Mouse (Mus musculus) CH12F3 (cell line): ENCODE data around the gene Fstl5.

ENCODE experiments used
- in situ Hi-C: fragments of 300-500 bp; cut with MboI; formaldehyde crosslinking; loops from 2 replicates; pipeline ENCODE4 v1.14.3; 2020; ENCODE audit warnings: low sequenced_read_pairs

Fstl5 gene

DNA sequence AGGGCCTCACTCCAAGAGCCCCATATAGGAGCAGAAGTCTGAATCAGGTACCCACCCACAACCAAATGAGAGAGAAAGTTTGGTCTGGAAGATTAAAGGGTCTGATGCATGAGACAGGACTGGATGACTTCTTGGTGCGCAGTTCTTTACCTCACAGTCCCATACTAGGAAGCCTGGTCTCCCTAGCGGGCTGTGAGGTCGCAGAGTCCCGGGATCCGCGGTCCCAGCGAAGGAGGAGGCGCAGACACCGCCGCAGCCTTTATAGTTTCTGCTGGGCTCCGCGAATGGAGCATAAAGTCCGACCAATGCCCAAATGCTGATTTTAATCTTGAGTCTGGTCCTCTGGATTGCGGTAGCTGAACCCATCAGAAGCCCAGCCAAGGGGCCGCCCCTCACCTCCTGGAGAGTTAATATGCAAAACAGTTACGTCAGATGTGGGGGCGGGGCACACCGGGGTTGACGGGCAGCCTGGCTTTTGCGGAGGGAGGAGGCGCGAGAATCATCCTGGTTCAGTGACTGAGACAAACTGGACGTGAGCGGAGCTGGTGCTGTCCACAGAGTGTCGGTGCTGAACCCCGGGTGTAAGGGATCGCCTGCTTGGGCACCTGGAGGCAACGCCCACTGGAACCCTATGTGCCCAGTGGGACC lies at the start of gene Fstl5:
Gene Fstl5, plus strand, starts transcription at position 211 of the 648 bp plus-strand sequence.
- in situ Hi-C loops: no loop called here

DNA sequence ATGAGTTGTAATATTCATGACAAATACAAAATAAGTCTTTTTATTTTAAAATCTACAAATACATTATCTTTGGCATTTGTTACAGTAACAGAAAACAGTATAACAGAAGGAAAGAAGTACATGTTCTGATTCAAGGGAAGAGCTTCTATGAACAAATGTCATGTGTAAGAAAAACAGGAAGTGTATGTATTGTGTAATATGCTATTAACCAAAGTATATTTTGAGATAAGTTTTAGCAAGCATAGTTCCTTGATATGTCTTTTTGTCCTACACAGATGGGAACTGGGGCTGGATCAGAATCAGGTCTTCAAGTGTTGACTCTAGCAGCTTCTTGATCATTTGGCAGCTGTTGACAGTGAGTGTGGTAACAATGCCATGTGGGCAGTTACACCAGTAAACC lies 48.5 kb upstream of the Fstl5 start:
- in situ Hi-C loops: no loop called here

DNA sequence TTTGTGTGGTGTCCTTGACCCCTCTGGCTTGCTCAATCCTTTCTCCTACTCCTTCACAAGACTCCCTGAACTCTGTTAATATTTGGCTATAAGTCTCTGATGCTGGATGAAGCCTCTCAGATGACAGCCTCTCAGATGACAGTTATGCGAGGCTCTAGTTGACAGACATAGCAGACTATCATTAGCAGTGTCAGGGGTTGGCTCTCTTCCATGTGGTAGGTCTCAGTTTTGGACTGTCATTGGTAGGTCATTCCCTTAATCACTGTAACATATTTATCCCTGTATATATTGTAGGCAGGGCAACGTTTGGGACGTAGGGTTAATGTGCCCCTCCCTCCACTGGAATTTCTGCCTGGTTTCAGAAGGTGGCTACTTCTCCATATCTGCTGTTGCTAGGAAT lies 22.9 kb upstream of the Fstl5 start:
- in situ Hi-C loops: no loop called here

DNA sequence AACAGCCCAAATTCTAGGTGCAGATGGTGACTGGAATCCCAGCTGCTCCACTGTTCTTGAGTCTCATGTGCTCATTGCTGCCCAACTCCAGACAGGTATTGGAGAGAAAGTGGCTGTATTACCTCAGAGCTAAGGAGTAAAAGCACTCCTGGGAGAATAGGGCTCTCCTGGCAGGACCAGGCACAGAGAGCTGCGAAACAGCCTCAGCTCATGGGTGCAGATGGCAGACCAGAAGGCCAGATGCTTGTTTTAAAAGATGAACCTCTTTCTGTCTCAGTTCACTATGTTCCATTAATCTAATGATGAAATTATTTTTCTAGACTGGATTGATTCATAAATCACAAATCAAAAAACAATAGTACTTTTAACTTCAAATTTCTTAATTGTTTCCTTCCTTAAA lies 12.1 kb upstream of the Fstl5 start:
- in situ Hi-C loops: no loop called here

DNA sequence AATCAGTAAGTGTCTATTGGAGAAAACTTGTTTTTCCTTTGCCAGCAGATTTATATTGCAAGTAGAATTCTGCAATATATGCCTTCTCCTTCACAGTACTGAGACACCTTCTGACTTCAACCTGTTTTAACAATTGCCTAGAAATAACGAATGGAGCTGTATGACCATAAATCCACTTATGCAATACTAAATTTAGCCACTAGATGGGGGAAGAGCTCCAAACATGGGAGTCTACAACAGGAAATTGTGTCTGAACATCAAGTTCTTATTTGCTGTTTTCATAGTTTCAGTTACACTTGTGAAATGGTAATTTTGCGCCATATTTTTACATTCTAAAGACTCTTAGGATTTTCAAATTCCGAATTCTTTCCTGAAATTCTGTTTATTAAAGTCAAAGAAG lies 6.2 kb upstream of the Fstl5 start:
- in situ Hi-C loops: no loop called here

DNA sequence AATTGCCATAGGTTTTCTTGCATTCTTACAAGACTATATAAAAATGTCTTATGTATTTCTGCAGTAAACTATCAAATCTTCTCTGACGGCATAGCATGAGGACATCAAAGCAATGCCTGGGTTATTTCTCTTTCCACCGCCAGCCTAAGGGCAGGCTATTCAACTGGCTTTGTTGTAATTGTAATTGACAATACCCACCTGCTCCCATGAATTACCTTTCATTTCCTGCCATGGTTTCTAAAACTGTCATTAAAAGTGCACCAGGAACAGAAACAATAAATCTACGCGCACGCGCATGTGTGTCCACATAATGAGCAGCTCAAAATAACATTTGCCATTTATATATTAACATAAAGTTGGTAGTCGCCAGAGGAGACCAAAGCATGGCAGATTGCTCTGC lies 1.2 kb upstream of the Fstl5 start:
- in situ Hi-C loops: no loop called here

DNA sequence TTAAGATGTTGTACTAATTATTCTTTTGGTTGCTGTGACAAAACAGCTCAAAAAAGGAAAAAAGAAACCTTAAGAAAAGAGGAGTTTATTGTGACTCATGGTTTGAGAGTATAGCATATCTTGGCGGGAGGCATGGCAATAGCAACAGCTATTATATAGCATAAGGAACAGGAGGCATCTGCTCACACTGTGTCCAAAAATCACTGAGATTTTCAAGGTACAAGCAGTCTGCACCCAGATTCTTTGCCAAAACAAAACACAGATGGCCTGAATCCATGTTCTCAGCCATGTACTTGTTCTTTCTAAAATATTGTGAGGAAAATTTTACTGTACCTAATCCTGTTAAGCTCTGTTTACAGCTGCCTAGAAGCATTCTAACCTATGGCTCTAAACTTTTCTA lies 66.4 kb downstream of the Fstl5 start:
- in situ Hi-C loops: no loop called here

DNA sequence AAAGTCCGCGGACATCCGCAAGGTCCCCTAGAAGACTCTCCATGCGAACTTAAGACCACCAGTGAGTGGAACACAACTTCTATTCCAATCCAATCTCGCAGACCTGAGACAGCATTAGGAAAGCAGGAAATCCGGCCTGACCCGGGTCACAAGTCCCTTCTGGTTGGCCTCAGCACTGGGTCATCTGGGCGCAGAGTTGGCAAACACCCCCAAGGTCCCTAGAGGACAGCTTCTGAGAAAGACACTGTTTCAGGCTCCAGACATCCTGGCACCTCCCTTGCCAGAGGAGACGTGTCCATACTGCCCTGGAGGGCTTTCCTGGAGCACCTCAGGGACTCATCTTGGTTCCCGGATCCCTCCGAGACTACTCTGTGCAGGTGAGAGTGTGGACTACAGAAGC lies 73.8 kb downstream of the Fstl5 start:
- in situ Hi-C loops: no loop called here

DNA sequence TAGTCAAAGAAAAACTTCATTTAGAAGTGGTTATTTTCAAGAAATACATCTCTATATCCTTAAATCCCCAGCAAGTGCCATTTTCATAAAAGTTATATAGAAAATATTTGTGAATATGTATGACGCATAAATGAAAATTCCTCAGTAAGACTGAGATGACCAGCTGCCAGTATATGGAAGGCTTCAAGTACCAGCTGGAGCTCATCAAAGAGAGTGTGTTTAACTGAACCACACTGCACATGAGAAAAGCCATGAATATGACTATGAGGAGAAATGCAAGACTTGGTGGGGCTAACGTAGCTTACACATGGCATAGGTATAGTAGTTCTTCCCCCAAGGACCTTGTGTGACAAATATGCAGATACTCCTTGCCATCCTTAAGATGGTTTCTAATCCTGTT lies 164.8 kb downstream of the Fstl5 start:
- in situ Hi-C loops: no loop called here

DNA sequence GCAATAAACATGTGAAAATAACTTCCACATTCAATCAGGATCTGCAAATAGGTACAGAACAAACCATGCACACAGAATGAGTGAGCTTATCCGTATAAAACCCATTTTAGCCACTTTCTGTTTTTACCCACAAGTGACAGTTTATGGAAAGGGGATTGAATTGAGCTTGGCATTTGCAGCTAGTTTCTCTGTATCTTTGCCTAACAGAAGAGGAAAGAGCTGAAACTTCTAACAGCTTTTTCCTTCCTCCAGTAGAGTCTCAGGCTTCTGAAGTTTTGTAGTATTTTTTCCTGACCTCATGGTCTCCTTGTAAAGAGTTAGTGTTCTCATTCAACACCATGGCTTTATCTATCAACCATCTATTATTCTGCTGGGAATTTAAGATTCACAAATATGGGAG lies 177.3 kb downstream of the Fstl5 start:
- in situ Hi-C loops: no loop called here

DNA sequence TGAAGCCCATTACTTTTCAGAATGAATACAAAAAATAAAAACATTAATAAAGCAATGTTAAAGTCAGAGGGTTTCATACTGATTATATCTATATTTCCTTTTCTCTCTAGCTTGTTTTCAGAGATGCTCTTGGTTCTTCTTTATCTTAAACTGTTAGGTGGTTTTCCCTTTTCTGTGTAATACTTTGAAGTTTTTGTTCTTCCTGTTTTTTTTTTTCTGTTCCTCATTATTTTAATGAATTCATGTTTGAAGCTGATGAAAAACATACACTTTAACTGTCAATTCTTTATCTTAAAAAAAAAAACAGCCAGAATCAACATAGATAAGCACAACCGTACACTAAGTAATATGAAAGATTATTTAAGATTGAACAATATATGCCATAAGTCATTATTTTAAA lies 218.9 kb downstream of the Fstl5 start:
- in situ Hi-C loops: no loop called here

DNA sequence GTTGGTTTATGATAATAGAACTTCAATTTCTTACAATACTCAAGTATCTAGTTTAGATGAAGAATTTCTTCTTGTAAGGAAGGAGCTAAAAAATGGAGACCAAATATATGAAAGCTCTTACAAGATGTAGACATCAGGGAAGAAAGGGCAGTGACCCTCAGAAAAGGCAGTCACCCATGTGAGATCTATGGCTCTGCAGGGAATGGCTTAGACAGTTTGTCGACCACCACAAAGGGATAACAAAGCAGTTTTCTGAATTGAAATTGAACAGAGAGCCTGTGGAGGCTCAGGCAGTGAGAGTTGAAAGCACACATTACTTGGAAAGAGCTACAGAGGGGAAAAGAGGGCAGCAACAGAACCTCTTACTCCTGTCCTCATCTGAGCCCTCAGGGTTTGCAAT lies 220.3 kb downstream of the Fstl5 start:
- in situ Hi-C loops: no loop called here

DNA sequence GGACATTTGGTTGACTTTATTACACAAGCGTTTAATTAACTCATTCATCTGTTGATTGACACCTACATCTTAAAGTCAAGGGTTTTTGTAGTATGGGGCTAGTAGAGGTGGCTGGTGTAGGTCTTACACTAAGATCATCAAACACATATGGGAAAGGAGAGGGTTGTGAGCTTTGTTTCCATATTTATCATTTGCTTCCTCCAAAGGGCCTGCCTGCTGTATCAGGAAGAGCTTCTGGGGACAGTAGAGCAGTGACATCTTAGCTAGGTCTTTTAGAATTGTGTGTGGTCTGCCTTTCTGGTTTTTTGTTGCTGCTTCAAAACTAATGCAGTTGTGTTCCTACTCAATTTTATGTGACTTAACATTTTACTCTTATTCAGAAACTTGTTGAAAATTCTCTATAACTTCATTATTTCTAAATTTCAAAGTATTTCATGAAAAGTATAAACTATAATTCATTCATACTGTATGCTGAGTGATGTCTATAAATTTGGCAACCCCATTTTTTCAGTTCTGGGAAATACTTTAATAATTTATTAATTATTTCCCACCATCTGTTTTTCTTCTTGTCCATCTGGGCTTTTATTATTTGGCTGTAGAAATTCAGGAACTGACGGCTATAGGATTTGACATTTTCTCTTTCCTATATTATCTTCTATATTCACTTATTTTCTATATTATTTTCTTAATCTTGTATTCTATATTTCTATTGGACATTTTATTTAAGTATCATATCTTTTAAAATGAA lies 227.1 kb downstream of the Fstl5 start:
- in situ Hi-C loops: no loop called here

DNA sequence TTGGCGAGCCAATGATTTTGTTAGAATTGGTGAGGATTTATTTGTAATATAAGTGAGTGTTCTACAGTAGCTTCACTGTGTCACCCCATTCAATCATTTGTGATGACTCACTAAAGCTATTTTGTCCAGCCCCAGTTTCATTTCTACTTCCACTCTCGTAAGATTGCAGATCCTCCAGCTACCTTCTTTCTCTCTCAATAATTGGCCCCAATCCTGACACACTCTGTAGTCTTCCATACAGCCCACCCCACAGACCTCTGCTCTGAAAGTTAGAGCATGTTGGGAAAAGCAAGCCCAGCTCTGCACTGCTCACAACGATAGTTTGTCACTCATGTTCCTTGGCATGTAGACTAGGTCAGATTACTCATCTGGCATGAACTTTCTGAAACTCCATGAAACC lies 242.9 kb downstream of the Fstl5 start:
- in situ Hi-C loops: no loop called here

DNA sequence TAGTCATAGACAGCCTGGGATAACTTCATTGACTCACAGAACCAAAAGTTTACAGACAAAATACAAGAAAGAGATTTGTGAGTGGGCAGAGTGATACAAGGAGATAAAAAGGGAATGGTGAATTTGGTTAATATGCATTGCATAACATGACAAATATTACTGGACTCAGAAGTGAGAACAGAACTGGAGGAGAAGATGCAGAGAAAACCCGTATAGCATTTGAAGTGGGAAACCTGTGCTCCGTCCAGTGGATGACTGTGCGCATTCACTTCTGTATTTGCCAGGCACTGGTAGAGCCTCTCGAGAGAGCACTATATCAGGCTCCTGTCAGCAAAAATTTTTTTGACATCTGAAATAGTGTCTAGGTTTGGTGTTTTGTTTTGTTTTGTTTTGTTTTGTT lies 245.5 kb downstream of the Fstl5 start:
- in situ Hi-C loops: no loop called here

DNA sequence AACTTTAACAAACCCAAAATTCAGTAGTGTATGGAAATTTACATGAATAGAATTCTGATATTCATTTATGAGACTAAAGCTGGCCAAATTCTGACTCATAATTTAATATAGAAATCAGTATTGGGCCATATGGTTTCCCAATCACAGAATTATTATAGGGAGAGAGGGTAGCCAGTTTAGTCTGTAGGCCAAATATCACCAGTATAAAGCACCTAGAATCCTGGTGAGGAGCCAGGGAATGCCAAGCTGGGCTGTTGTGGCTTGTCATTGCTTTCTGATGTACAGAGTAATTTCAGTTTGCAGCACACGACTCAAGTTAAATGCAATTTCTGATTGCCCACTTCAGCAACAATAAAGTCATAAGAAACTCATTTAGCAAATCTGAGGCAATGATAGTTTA lies 248.4 kb downstream of the Fstl5 start:
- in situ Hi-C loops: no loop called here

DNA sequence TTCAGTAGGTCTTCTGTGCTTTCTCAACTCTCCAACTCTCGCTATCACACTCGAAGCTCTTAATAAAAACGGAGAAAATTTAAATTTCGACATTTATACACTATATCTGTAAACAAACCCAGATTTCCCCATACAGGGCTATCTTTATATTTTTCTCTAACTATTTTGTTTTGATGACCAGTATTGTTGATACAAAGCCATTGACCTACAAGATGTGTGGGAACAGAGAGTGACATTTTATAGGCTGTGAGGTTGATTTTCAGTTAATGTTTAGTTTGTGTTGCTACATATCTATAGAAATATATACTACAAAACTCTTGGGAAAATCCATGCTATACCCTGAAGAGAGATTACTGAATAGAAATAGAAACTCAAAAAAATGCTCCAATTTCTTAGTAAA lies 262.9 kb downstream of the Fstl5 start:
- in situ Hi-C loops: no loop called here

DNA sequence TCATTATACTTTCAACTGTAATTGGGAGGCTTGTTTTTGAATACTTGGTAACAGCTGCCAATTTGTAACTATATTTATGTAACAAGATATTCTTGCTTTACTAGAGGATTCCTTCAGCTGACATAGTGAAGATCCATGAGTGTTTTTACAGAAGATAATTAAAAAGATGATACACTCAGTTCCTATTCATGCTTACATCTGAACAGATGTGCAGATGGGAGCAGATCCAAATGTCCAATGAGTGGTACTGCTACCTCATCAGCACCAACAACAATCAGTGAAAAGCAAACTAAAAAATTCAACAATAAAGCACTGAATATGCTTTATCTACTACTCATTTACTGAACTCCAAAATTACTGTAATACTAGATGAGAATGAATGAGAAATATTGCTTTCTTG lies 292.9 kb downstream of the Fstl5 start:
- in situ Hi-C loops: no loop called here

DNA sequence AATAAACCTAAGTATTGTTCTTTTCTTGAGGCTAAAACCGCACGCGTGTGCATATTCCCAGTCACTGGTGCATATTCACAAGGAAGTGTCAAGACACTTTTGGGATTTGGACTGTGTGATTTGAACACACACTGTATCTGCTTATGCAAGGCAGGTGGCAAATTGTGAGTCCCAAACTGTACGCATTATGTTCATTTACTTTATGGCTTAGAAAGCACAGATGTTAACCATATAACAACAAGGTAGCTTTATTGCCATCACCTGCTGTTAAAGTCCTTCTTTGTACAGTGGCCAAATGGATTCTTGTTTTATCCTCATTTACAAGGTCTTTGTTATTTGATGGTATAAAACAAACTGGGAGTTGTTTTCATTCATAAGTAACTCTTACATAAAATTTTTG lies 295.8 kb downstream of the Fstl5 start:
- in situ Hi-C loops: no loop called here

DNA sequence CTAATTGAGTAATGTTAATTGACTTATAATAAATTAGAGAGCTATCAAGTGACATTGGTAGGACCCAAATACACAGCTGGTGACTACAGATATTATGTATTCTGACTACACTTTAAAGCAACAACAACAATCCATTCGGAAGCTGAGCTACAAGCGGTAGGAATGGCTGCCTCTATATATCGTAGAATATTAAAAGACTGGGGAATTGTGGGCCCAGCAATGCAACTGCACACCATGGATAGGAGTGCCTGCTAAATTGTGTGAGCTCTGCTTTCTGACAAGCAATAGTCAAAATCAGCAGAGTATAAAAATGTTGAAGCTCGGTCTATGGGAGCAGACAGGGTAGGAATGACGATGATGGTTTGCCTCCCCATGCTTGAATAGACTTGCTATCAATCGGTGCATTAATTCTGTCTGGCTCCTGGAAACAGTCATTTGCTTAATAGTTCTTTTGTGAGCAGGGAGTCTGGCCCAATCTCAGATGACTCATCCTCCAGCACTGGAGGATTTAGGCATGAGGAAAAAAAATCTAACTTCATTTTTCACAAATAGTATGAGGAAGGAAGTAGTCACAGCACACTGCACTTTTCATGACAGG lies 354.8 kb downstream of the Fstl5 start:
- in situ Hi-C loops: no loop called here

DNA sequence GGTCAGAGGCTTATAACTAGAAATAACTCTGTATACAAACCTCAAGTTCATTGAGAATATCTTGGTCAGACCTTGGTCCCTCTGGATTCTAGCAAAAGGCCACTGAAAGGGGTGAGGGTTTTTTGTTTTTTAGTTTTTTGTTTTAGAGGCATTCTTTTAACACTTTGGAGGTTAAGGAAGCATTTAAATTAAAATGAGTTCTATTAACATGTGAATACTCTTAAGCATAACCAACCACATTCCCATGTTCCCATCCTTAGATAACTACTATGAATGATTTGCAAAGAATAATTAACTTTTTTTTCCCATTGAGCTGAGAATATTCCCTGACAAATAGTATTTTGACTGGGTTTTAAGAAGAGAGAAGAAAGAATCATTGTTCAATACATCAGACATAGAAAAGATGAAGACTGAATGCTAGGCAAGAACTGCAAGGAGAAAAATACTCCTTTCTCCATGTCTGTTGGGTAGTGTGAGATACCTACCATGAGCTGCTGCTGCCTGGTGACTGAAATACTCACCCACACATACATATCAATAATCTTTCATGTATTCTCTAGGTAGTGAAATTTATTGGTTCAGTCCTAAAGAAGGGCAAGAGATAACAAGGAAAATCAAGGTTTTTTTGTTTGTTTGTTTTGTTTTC lies 393.3 kb downstream of the Fstl5 start:
- in situ Hi-C loops: no loop called here

DNA sequence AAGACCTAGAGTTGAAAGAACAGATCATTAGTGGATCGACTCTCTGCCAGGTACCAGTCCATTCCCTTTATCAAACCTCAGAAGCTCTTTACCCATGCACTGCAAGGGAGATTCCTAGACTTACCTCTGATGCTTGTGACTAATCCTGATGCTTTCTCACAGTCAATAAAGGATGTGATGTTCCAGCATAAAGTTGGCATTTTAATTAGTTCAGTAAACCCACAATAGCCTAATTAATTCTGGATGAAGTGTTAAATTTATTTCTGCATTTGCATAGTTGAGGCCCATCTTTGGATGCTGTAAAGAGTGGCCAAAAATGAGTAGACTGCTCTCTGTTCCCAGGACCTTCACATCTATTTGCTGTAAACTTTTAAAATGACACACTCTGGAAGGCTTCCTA lies 394.1 kb downstream of the Fstl5 start:
- in situ Hi-C loops: no loop called here
